In the genomic region with DNA sequence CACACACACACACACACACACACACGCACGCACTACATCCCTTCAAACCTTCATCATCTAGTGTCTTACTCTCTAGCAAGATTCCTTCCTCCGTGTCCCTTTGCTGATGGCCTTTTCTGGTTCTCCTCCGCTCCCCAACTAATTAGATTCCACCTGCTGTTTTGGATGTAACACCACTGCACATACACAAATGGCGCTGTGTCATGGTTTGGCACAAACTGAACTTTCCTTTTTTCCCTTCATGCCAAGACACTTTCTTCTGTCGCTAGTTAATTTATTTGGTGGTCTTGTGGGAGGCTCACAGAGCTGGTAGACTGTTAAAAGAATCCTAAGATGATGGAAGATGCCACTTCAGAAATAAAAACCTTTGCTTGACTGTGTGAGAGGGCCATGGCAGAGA, we compare ENCODE assay signal across 12 mouse cellular contexts.
"Had no signal": no experiment of that assay in that cellular context is flagged by ENCODE, and none has a peak within 500 bp of the region (broad histone marks: within the 10 kb centered on the region; RNA-seq: fewer than 3 reads in every experiment).

No protein-coding gene starts in this region.

- H3K4me2 ChIP-seq: liver, embryonic 11.5 days; midbrain, embryonic 11.5 days had no signal

- H3K9ac ChIP-seq: liver, embryonic 14.5 days; liver, postnatal 0 days had no signal

- ATAC-seq: liver, postnatal 0 days had no signal

- H3K27ac ChIP-seq: kidney, postnatal 0 days; layer of hippocampus, adult 2 months; liver, embryonic 14.5 days had no signal

- H3K4me3 ChIP-seq: layer of hippocampus, adult 2 months had no signal

- DNase-seq: kidney, adult 2 months; kidney, postnatal 25 days; layer of hippocampus, adult 9-11 months; liver, postnatal 0 days; midbrain, embryonic 14.5 days; thymus, adult 18-20 months; thymus, postnatal 36 days had no signal
